Mouse (Mus musculus) olfactory bulb, adult 2 months (tissue): Measurements from ENCODE around the gene Inpp5k. TPM values are rescaled to one million over a fixed set of nuclear protein-coding genes. Genes with fewer than 3 reads are reported as not detected.
"Not testable (repeated sequence)": the region's sequence is repeated elsewhere in the genome, so short reads cannot be mapped to it uniquely, and the experiment has no call there.

ENCODE experiments used
- H3K27ac ChIP-seq: fragments of 200-500 bp; 2 replicates; pipeline ENCODE4 v1.5.1; 2012; ENCODE audit warnings: low read depth, low read length; ENCODE audit not compliant: insufficient read depth
- H3K4me1 ChIP-seq: fragments of 200-500 bp; 2 replicates; pipeline ENCODE4 v1.6.1; 2012; ENCODE audit warnings: low read length; ENCODE audit not compliant: control insufficient read depth, insufficient read depth
- H3K4me3 ChIP-seq: fragments of 200-500 bp; 2 replicates; pipeline ENCODE4 v1.5.1; 2012; ENCODE audit warnings: mild to moderate bottlenecking, low read depth, low read length, moderate library complexity; ENCODE audit not compliant: insufficient read depth
- CTCF ChIP-seq: fragments of 200-500 bp; IDR thresholded peaks from 2 replicates; pipeline ENCODE4 v1.5.1; 2012; ENCODE audit warnings: low read depth, mild to moderate bottlenecking, low read length, moderate library complexity; ENCODE audit not compliant: insufficient read depth
- POLR2A ChIP-seq: fragments of 200-500 bp; IDR thresholded peaks from 2 replicates; pipeline ENCODE4 v1.6.1; 2012; ENCODE audit warnings: mild to moderate bottlenecking, low read depth, low read length, moderate library complexity; ENCODE audit not compliant: insufficient read depth
- WGBS: fragments of 180-500 bp; shearing (Covaris S2); methylation state at CpG from one replicate; pipeline ENCODE4 v1.1.7; 2018; 5-methylcytosine and 5-hydroxymethylcytosine counted together
- polyA plus RNA-seq: library from polyadenylated mRNA; stranded (reverse); fragments of >200 nt; gene quantifications from 2 replicates; pipeline ENCODE4 v1.2.4, GENCODE M21; 2012; ENCODE audit warnings: low replicate concordance; ENCODE audit not compliant: missing spikeins, insufficient read depth, insufficient read length

Gene Inpp5k
- polyA plus RNA-seq, 1 experiment = not detected

DNA sequence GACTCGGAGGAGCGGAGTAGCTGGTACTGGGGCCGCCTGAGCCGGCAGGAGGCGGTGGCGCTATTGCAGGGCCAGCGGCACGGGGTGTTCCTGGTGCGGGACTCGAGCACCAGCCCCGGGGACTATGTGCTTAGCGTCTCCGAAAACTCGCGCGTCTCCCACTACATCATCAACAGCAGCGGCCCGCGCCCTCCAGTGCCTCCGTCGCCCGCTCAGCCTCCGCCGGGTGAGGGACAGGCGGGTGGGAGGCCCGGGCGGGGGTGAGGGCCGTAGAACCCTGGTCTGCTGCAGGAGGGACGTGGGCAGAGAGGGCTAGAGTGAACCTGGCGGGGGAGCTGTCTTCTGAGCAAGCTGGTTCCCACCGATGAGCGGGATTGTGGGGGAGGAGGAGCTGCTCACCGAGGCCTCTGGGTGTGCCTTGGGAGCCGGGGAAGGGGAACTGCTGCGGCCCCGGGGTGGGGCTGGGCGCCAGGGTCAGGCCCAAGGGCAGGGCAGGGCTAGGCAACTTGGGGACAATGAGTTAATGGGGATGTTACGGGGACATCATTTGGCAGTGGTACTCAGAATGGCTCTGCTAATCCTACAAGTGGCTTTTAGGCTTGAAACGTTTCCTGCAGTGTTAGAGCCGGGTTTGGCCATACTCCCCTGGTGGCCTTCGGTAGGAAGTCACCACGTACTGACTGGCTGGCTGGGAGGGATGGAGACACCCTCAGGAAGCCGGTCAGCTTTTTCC lies 48.8 kb downstream of the Inpp5k start:
- WGBS = under 1% methylated on average over 43 of the region's 43 CpGs
- Histone ChIP-seq H3K4me3 (peak overlapping the region; percentile 95), H3K27ac (peak overlapping the region; percentile 83), H3K4me1 (peaks cover 2% of the 10 kb centered on the region; the same call in 1 of the 2 replicates)
- TF ChIP-seq CTCF = no peak; the same call in 1 of the 2 replicates
- no peak for TF ChIP-seq POLR2A

DNA sequence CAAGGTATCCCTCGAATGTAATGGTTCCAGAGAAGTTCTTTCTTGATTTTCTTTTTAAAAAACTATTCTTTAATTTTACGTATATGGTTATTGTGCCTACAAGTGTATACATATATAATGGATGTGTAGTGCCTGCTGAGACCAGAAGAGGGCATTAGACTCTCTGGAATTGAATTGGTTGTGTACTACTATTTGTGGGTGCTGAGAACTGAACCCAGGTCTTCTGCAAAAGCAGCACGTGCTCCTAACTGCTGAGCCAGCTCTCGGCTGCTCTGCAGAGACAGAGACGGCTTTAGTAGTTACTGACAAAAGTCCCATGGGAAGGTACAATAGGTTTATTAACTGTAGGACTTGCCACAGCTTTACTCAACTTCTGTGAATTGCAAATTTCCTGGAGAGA lies 53.7 kb downstream of the Inpp5k start:
- no peak for TF ChIP-seq POLR2A
- TF ChIP-seq CTCF = no peak
- H3K27ac ChIP-seq = no peak overlapping the region
- no peak overlapping the region for H3K4me3 ChIP-seq
- peaks cover 2% of the 10 kb centered on the region; the same call in 1 of the 2 replicates for H3K4me1 ChIP-seq
- WGBS = 89% methylated on average over 5 of the region's 5 CpGs

DNA sequence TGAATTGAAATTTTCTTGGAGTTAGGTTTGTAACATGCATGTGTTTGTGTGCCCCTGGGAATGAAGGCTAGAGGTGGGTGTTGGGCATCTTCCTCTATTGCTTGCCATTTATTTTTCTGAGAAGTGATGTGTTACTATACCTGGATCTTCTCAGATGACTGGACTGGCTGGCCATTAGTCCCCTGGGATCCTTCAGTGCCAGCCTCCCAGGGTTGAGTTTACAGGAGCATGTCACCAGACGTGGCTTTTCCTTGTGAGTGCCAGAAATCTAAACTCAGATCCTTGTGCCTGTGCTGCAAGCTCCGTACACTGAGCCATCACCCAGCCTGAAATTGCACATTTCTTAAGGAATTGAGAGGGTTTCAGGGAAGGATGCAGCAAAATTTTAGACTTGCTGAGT lies 54.2 kb downstream of the Inpp5k start:
- Histone ChIP-seq H3K4me3 (no peak overlapping the region), H3K27ac (no peak overlapping the region), H3K4me1 (peaks cover 2% of the 10 kb centered on the region; the same call in 1 of the 2 replicates)
- 53% methylated on average over 2 of the region's 2 CpGs for WGBS
- TF ChIP-seq CTCF (no peak), POLR2A (no peak)

DNA sequence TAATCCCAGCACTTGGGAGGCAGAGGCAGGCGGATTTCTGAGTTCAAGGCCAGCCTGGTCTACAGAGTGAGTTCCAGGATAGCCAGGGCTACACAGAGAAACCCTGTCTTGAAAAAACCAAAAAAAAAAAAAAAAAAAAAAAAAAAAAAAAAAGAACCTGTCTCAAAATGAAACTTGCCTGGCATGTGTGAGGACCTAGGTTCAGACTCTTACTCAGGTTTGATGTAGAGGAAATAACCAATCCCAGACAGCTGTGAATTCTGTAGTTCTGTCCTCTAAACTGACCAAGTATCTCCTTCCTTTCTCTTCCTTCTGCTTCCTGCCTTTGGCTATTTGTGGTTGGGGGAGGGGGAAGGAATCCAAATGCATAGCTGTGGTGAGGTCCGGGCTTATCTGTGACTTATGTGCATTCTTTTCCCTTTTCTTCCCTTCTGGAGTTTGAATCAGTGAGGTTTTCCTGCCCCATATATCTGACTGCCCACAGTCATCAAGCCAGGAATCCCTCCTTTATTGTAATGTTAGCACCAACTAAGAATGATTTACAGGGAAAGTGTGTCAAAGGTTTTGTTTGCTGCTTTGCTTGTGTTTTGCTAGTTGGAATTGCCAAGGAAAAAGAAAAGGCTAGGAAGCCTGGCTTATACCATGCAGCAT lies 56.7 kb downstream of the Inpp5k start:
- no peaks in the 10 kb centered on the region for H3K4me1 ChIP-seq
- no peak for TF ChIP-seq CTCF
- no peak for TF ChIP-seq POLR2A
- H3K27ac ChIP-seq = no peak overlapping the region
- WGBS = 69% methylated on average over 2 of the region's 2 CpGs
- H3K4me3 ChIP-seq = no peak overlapping the region

DNA sequence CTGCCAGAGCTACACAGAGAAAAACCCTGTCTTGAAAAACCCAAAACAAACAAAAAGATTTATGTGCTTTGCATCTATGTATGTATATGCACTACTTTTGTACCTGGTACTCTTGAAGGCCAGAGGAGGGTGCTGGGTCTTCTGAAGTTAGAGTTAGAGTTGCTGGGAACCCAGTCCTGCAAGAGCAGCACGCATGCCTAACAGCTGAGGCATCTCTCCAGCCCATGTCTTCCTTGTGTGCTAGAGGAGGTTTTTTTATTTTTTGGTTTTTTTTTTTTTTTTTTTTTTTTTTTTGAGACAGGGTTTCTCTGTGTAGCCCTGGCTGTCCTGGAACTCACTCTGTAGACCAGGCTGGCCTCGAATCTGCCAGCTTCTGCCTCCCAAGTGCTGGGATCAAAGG lies 57.3 kb downstream of the Inpp5k start:
- Histone ChIP-seq H3K27ac (no peak overlapping the region), H3K4me1 (no peaks in the 10 kb centered on the region), H3K4me3 (no peak overlapping the region)
- WGBS = 86% methylated on average over 2 of the region's 2 CpGs
- no peak for TF ChIP-seq POLR2A
- no peak for TF ChIP-seq CTCF

DNA sequence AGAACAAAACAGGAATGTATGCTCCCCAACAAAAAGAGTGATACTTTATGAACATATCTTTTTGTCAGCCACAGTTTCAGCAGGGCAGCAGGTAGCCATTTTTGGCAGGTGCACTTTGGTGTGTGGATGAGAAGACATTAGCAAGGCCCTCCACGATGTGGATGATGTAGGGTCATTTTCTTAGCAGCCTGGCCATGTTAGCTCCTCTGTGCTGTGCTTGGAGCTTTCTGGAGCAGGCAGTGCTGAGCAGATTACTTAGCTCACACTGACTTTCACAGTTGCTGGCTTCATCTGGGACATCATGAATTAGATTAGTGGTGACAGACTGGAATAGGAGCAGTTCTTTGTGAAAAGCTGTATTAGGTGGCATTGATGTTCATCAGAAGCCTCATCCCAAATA lies 59.2 kb downstream of the Inpp5k start:
- 83% methylated on average over 1 of the region's 1 CpGs for WGBS

GRCm38 (mm10) chr11:75691047-75691446 lies 60.3 kb downstream of the Inpp5k start:
- no peak overlapping the region for H3K27ac ChIP-seq
- TF ChIP-seq CTCF (no peak), POLR2A (no peak)
- H3K4me3 ChIP-seq = no peak overlapping the region
- H3K4me1 ChIP-seq = no peaks in the 10 kb centered on the region

More for the DNA sequence above, 59.2 kb downstream of the Inpp5k start:
- Histone ChIP-seq H3K4me1 (no peaks in the 10 kb centered on the region), H3K27ac (no peak overlapping the region), H3K4me3 (no peak overlapping the region)
- TF ChIP-seq POLR2A = no peak
- TF ChIP-seq CTCF = no peak

DNA sequence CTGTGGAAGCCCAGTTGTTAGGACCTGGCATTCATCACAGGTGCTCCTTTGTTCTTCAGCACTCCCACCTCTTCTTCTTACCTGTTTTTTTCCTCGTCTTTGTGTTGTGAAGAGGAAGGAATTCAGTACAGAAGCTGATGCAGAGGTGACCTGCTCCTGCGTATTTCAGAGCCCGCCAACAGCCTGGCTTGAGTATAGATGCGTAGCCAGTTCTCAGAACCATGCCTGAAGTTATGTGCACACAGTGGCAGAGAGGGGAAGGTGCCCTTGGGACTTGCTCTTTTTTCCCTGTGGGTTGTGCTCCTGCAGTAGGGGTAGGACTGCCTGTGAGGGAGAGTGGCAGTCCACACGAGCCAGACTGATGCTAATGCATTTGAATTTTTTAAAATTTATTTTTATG lies 62.8 kb downstream of the Inpp5k start:
- no peaks in the 10 kb centered on the region for H3K4me1 ChIP-seq
- no peak overlapping the region for H3K27ac ChIP-seq
- TF ChIP-seq POLR2A (no peak), CTCF (no peak)
- WGBS = 92% methylated on average over 5 of the region's 5 CpGs
- H3K4me3 ChIP-seq = no peak overlapping the region

- not testable (repeated sequence) for H3K4me3 ChIP-seq, H3K4me1 ChIP-seq, H3K27ac ChIP-seq
- WGBS = 94% methylated on average over 3 of the region's 3 CpGs
Observed at GRCm38 (mm10) chr11:75697464-75697863, 66.7 kb downstream of the Inpp5k start.

Other genes with a start within 250 kb of the Inpp5k start
- gene Serpinf1, start 208.3 kb upstream of the Inpp5k start, polyA plus RNA-seq = not detected in 2 replicates
- not detected in 2 replicates for gene Serpinf2, start 191.4 kb upstream of the Inpp5k start, polyA plus RNA-seq
- gene Wdr81, start 176.3 kb upstream of the Inpp5k start, polyA plus RNA-seq = not detected in 2 replicates
- gene Tlcd2, start 169.3 kb upstream of the Inpp5k start, polyA plus RNA-seq = not detected in 2 replicates
- 102 and 148 TPM in 2 replicates for gene Prpf8, start 144.2 kb upstream of the Inpp5k start, polyA plus RNA-seq
- gene Rilp, start 120.9 kb upstream of the Inpp5k start, polyA plus RNA-seq = not detected in 2 replicates
- not detected in 2 replicates for gene Scarf1, start 117.4 kb upstream of the Inpp5k start, polyA plus RNA-seq
- 363 TPM in 1 of 2 replicates, not detected in the other for gene Slc43a2, start 99.3 kb upstream of the Inpp5k start, polyA plus RNA-seq
- 209 and 678 TPM in 2 replicates for gene Pitpna, start 42.9 kb upstream of the Inpp5k start, polyA plus RNA-seq
- gene Myo1c, start 19.5 kb downstream of the Inpp5k start, polyA plus RNA-seq = not detected in 2 replicates
- gene Crk, start 48.3 kb downstream of the Inpp5k start, polyA plus RNA-seq = not detected in 2 replicates
- gene Ywhae, start 101.9 kb downstream of the Inpp5k start, polyA plus RNA-seq = 855 and 954 TPM in 2 replicates
- gene Doc2b, start 165.1 kb downstream of the Inpp5k start, polyA plus RNA-seq = not detected in 2 replicates